Mouse (Mus musculus): ENCODE measurements around the gene Oser1. TPM values are rescaled to one million over a fixed set of nuclear protein-coding genes. Genes with fewer than 3 reads are reported as not detected.
A peak's percentile ranks its signal among the peaks of the same experiment; 100 is the strongest.

Oser1 gene
- total RNA-seq, 2 experiments from 2014 or later: 21.6 to 24.2 TPM

GRCm38 (mm10) chr2:163398770-163399169 is 25.7 kb downstream of the Oser1 start:
- DNase-seq: no peak

GRCm38 (mm10) chr2:163397905-163398304 is 26.6 kb downstream of the Oser1 start, which contains the start of gene Jph2:
Jph2 (minus strand) TSS chr2:163397993.
- peak; percentile 90 for DNase-seq

- no peak for DNase-seq
Observed at GRCm38 (mm10) chr2:163397071-163397470, 27.4 kb downstream of the Oser1 start.

GRCm38 (mm10) chr2:163394977-163395376 is 29.5 kb downstream of the Oser1 start:
- DNase-seq: peak; percentile 60

- peak; percentile 52 for DNase-seq
Observed at GRCm38 (mm10) chr2:163393976-163394375, 30.5 kb downstream of the Oser1 start.

- DNase-seq: no peak
Observed at GRCm38 (mm10) chr2:163393241-163393640, 31.3 kb downstream of the Oser1 start.

- DNase-seq: peak; percentile 88
Observed at GRCm38 (mm10) chr2:163392436-163392835, 32.1 kb downstream of the Oser1 start.

GRCm38 (mm10) chr2:163386423-163387190 is 37.9 kb downstream of the Oser1 start:
- peak; percentile 60 for DNase-seq

- no peak for DNase-seq
Observed at GRCm38 (mm10) chr2:163385126-163385525, 39.4 kb downstream of the Oser1 start.

GRCm38 (mm10) chr2:163381246-163381645 is 43.3 kb downstream of the Oser1 start:
- no peak for DNase-seq

GRCm38 (mm10) chr2:163379366-163379765 is 45.1 kb downstream of the Oser1 start:
- no peak for DNase-seq

GRCm38 (mm10) chr2:163376082-163376481 is 48.4 kb downstream of the Oser1 start:
- DNase-seq: no peak

- DNase-seq: no peak
Observed at GRCm38 (mm10) chr2:163375468-163375867, 49.0 kb downstream of the Oser1 start.

GRCm38 (mm10) chr2:163372627-163373026 is 51.9 kb downstream of the Oser1 start:
- DNase-seq: no peak

GRCm38 (mm10) chr2:163370175-163370574 is 54.3 kb downstream of the Oser1 start:
- peak; percentile 47 for DNase-seq

- DNase-seq: no peak
Observed at GRCm38 (mm10) chr2:163364785-163365541, 59.5 kb downstream of the Oser1 start.

GRCm38 (mm10) chr2:163362940-163363921 is 61.3 kb downstream of the Oser1 start:
- peak; percentile 72 for DNase-seq

GRCm38 (mm10) chr2:163360858-163361623 is 63.5 kb downstream of the Oser1 start:
- DNase-seq: peak; percentile 65

GRCm38 (mm10) chr2:163359253-163359652 is 65.2 kb downstream of the Oser1 start:
- no peak for DNase-seq

- DNase-seq: no peak
Observed at GRCm38 (mm10) chr2:163358662-163359061, 65.8 kb downstream of the Oser1 start.

- no peak for DNase-seq
Observed at GRCm38 (mm10) chr2:163356113-163356840, 68.2 kb downstream of the Oser1 start.

Measured in heart, postnatal 4 days (tissue).